Mouse (Mus musculus) thymus, postnatal 10 days (tissue): ENCODE data around the gene Tgfbi.

ENCODE experiments used
- DNase-seq, 2 experiments: peaks; one replicate each; pipeline ENCODE4 v3.0.0; 2021; ENCODE audit warnings: low spot score in 2 of 2

Gene Tgfbi

GRCm38 (mm10) chr13:56597831-56598612 is 11.3 kb upstream of the Tgfbi start:
- no peak for DNase-seq

- DNase-seq: no peak
Measured at GRCm38 (mm10) chr13:56599511-56599910, 9.8 kb upstream of the Tgfbi start.

GRCm38 (mm10) chr13:56600216-56600890 is 9.0 kb upstream of the Tgfbi start:
- no peak for DNase-seq

GRCm38 (mm10) chr13:56601199-56601598 is 8.1 kb upstream of the Tgfbi start:
- DNase-seq: no peak

GRCm38 (mm10) chr13:56605503-56605902 is 3.8 kb upstream of the Tgfbi start:
- no peak for DNase-seq

GRCm38 (mm10) chr13:56606724-56607123 is 2.6 kb upstream of the Tgfbi start:
- no peak for DNase-seq

- DNase-seq: no peak
Measured at GRCm38 (mm10) chr13:56607225-56607624, 2.1 kb upstream of the Tgfbi start.

- no peak for DNase-seq
Measured at GRCm38 (mm10) chr13:56607846-56608245, 1.5 kb upstream of the Tgfbi start.

GRCm38 (mm10) chr13:56611129-56611528 is 1.8 kb downstream of the Tgfbi start:
- DNase-seq: no peak

- DNase-seq: no peak
Measured at GRCm38 (mm10) chr13:56611741-56612140, 2.4 kb downstream of the Tgfbi start.

- DNase-seq: no peak
Measured at GRCm38 (mm10) chr13:56612331-56612730, 3.0 kb downstream of the Tgfbi start.

- no peak for DNase-seq
Measured at GRCm38 (mm10) chr13:56613366-56613998, 4.2 kb downstream of the Tgfbi start.

GRCm38 (mm10) chr13:56614768-56615167 is 5.4 kb downstream of the Tgfbi start:
- no peak for DNase-seq

- DNase-seq: no peak
Measured at GRCm38 (mm10) chr13:56615223-56615622, 5.9 kb downstream of the Tgfbi start.

- DNase-seq: no peak
Measured at GRCm38 (mm10) chr13:56615864-56616263, 6.5 kb downstream of the Tgfbi start.

GRCm38 (mm10) chr13:56616386-56616785 is 7.1 kb downstream of the Tgfbi start:
- DNase-seq: no peak

GRCm38 (mm10) chr13:56617197-56617596 is 7.9 kb downstream of the Tgfbi start:
- DNase-seq: no peak

- DNase-seq: no peak
Measured at GRCm38 (mm10) chr13:56622201-56622757, 13.0 kb downstream of the Tgfbi start.

GRCm38 (mm10) chr13:56626524-56626923 is 17.2 kb downstream of the Tgfbi start:
- no peak for DNase-seq

GRCm38 (mm10) chr13:56630081-56630480 is 20.8 kb downstream of the Tgfbi start:
- no peak for DNase-seq

- no peak for DNase-seq
Measured at GRCm38 (mm10) chr13:56630552-56630951, 21.2 kb downstream of the Tgfbi start.

- no peak for DNase-seq
Measured at GRCm38 (mm10) chr13:56631332-56631731, 22.0 kb downstream of the Tgfbi start.
